Mouse (Mus musculus) ES-E14 (cell line): Measurements from ENCODE around the gene Aamp. TPM values are rescaled to one million over a fixed set of nuclear protein-coding genes. Genes with fewer than 3 reads are reported as not detected.

ENCODE experiments used
- DNase-seq: peaks from one replicate; pipeline ENCODE4 v3.0.0-alpha.2; 2013; ENCODE audit warnings: low read depth, low spot score
- H3K27ac ChIP-seq: 2 replicates; pipeline ENCODE4 v1.5.1; 2012; ENCODE audit warnings: low read depth, mild to moderate bottlenecking, low read length, moderate library complexity, mixed read lengths; ENCODE audit not compliant: poor library complexity, insufficient read depth, severe bottlenecking
- H3K36me3 ChIP-seq: 2 replicates; pipeline ENCODE4 v1.6.1; 2012; ENCODE audit warnings: mild to moderate bottlenecking, low read length, moderate library complexity, mixed read lengths; ENCODE audit not compliant: control insufficient read depth, poor library complexity, insufficient read depth, severe bottlenecking
- H3K4me1 ChIP-seq, 2 experiments: fragments of 150-350 bp in 1 of 2; sonication (generic) in 1 of 2; 2 replicates each; pipeline ENCODE4 v1.6.1; 2012; ENCODE audit warnings: low read length in 2 of 2, mild to moderate bottlenecking in 1 of 2, mixed read lengths in 1 of 2; ENCODE audit not compliant: control insufficient read depth in 2 of 2, insufficient read depth in 2 of 2, poor library complexity in 1 of 2
- H3K4me3 ChIP-seq, 2 experiments: fragments of 150-350 bp in 1 of 2; sonication (generic) in 1 of 2; 2 replicates each; pipeline ENCODE4 v1.5.1; 2012; ENCODE audit warnings: low read length in 2 of 2, low read depth in 1 of 2, mild to moderate bottlenecking in 1 of 2, mixed read lengths in 1 of 2; ENCODE audit not compliant: insufficient read depth in 1 of 2, poor library complexity in 1 of 2, severe bottlenecking in 1 of 2
- H3K9ac ChIP-seq: 2 replicates; pipeline ENCODE4 v1.6.1; 2012; ENCODE audit warnings: low read depth, mild to moderate bottlenecking, low read length, mixed read lengths; ENCODE audit not compliant: poor library complexity, insufficient read depth, severe bottlenecking
- H3K9me3 ChIP-seq: fragments of 150-350 bp; sonication (generic); 2 replicates; pipeline ENCODE4 v1.6.1; 2012; ENCODE audit warnings: low read depth, mild to moderate bottlenecking, low read length; ENCODE audit not compliant: control insufficient read depth, insufficient read depth
- CHD2 ChIP-seq: IDR thresholded peaks from 2 replicates; pipeline ENCODE4 v1.6.1; 2014; ENCODE audit warnings: mild to moderate bottlenecking, low read depth, low read length, inconsistent platforms
- HCFC1 ChIP-seq: IDR thresholded peaks from 2 replicates; pipeline ENCODE4 v1.6.1; 2012; ENCODE audit warnings: low read length, inconsistent platforms, borderline replicate concordance; ENCODE audit not compliant: insufficient read depth
- MAFK ChIP-seq: IDR thresholded peaks from 2 replicates; pipeline ENCODE4 v1.6.1; 2014; ENCODE audit warnings: mild to moderate bottlenecking, low read depth, low read length, inconsistent platforms; ENCODE audit not compliant: insufficient read depth
- ZC3H11A ChIP-seq: IDR thresholded peaks from 2 replicates; pipeline ENCODE4 v1.6.1; 2012; ENCODE audit warnings: low read depth, mild to moderate bottlenecking, inconsistent platforms, low read length, borderline replicate concordance
- ZNF384 ChIP-seq: IDR thresholded peaks from 2 replicates; pipeline ENCODE4 v1.6.1; 2012; ENCODE audit warnings: low read depth, low read length, inconsistent platforms
- in situ Hi-C, 2 experiments: fragments of 600-800 bp; cut with MboI; formaldehyde crosslinking; loops; one replicate each; pipeline ENCODE4 v1.15.1; 2025; ENCODE audit warnings: low sequenced_read_pairs in 2 of 2, inconsistent platforms in 1 of 2; ENCODE audit not compliant: unreplicated experiment in 2 of 2
- total RNA-seq: library from RNA; depleted of rRNA; stranded (reverse); fragments of 300-350 nt; gene quantifications from 2 replicates; pipeline ENCODE4 v1.2.3, GENCODE M21; 2012

Aamp gene
- total RNA-seq, 1 experiment = 138 TPM

- peaks cover 49% of the 10 kb centered on the region for H3K36me3 ChIP-seq
- DNase-seq = no peak
- H3K27ac ChIP-seq = no peak overlapping the region
Observed at GRCm38 (mm10) chr1:74285212-74286010, 873 bp upstream of the Aamp start.

GRCm38 (mm10) chr1:74283686-74284463 lies 663 bp downstream of the Aamp start:
- TF ChIP-seq MAFK (no peak), HCFC1 (no peak), ZC3H11A (no peak), ZNF384 (no peak), CHD2 (no peak)
- no peak for DNase-seq
- H3K4me1 ChIP-seq = peaks cover 0 to 5% of the 10 kb centered on the region in 2 experiments; a peak in 1 of 4 replicates
- H3K9ac ChIP-seq = peak overlapping the region; percentile 89
- H3K9me3 ChIP-seq = no peaks in the 10 kb centered on the region
- H3K27ac ChIP-seq = peak overlapping the region; percentile 70
- in situ Hi-C loops = no loop called here
- peaks cover 44% of the 10 kb centered on the region for H3K36me3 ChIP-seq
- peak overlapping the region; percentile 95 to 97 for H3K4me3 ChIP-seq

More at GRCm38 (mm10) chr1:74285212-74286010, 873 bp upstream of the Aamp start:
- Histone ChIP-seq H3K4me3 (peak overlapping the region; percentile 79 to 89), H3K9me3 (no peaks in the 10 kb centered on the region), H3K4me1 (0 out of 4 replicates have a peak, but pooled peaks cover 0 to 2% of the 10 kb centered on the region in 2 experiments), H3K9ac (peak overlapping the region; percentile 76)
- in situ Hi-C loops = no loop called here
- TF ChIP-seq MAFK = no peak
- TF ChIP-seq ZNF384 = no peak
- TF ChIP-seq ZC3H11A = no peak
- no peak for TF ChIP-seq CHD2
- no peak for TF ChIP-seq HCFC1

- H3K27ac ChIP-seq = no peak overlapping the region
- H3K36me3 ChIP-seq = peaks cover 41% of the 10 kb centered on the region
- in situ Hi-C loops = no loop called here
- no peak overlapping the region for H3K4me3 ChIP-seq
- TF ChIP-seq ZC3H11A (no peak), MAFK (no peak), CHD2 (no peak), HCFC1 (no peak), ZNF384 (no peak)
- H3K9me3 ChIP-seq = no peaks in the 10 kb centered on the region
- DNase-seq = no peak
- peaks cover 0 to 7% of the 10 kb centered on the region in 2 experiments; a peak in 1 of 4 replicates for H3K4me1 ChIP-seq
- H3K9ac ChIP-seq = no peak overlapping the region
Observed at GRCm38 (mm10) chr1:74282896-74283625, 1.5 kb downstream of the Aamp start.

- Histone ChIP-seq H3K36me3 (peaks cover 38% of the 10 kb centered on the region), H3K4me1 (peaks cover 0 to 7% of the 10 kb centered on the region in 2 experiments; a peak in 1 of 4 replicates), H3K4me3 (no peak overlapping the region), H3K27ac (no peak overlapping the region), H3K9me3 (no peaks in the 10 kb centered on the region), H3K9ac (no peak overlapping the region)
- no peak for TF ChIP-seq ZC3H11A
- no peak for TF ChIP-seq CHD2
- no peak for TF ChIP-seq ZNF384
- TF ChIP-seq HCFC1 = no peak
- no peak for TF ChIP-seq MAFK
- in situ Hi-C loops = no loop called here
- DNase-seq = no peak
Observed at GRCm38 (mm10) chr1:74281886-74282285, 2.7 kb downstream of the Aamp start.
